Mouse (Mus musculus) thymus, postnatal 0 days (tissue): ENCODE data around the gene Slc36a3. TPM values are rescaled to one million over a fixed set of nuclear protein-coding genes. Genes with fewer than 3 reads are reported as not detected.
A peak's percentile ranks its signal among the peaks of the same experiment; 100 is the strongest.

Experiments
- DNase-seq: peaks from one replicate; pipeline ENCODE4 v3.0.0-alpha.2; 2015; ENCODE audit warnings: low spot score
- polyA plus RNA-seq: library from polyadenylated mRNA; unstranded; fragments of >200 nt; fragmentation: Nextera tagmentation; extraction: Ambion mirVana; gene quantifications from 2 replicates; pipeline ENCODE4 v1.2.1, GENCODE M21; 2015

The Slc36a3 gene
- 0.08 and 0.18 TPM in 2 replicates for polyA plus RNA-seq

GRCm38 (mm10) chr11:55151608-55152007, at the start of gene Slc36a3:
Slc36a3 (minus strand) TSS chr11:55151708.
- DNase-seq = no peak

GRCm38 (mm10) chr11:55197740-55198510, 46.4 kb upstream of the Slc36a3 start:
- peak; percentile 10 for DNase-seq

GRCm38 (mm10) chr11:55197086-55197485, 45.6 kb upstream of the Slc36a3 start:
- DNase-seq = no peak

GRCm38 (mm10) chr11:55190216-55190615, 38.7 kb upstream of the Slc36a3 start:
- no peak for DNase-seq

- DNase-seq = no peak
Measured at GRCm38 (mm10) chr11:55187777-55188176, 36.3 kb upstream of the Slc36a3 start.

- DNase-seq = no peak
Measured at GRCm38 (mm10) chr11:55187292-55187691, 35.8 kb upstream of the Slc36a3 start.

GRCm38 (mm10) chr11:55184733-55185291, 33.3 kb upstream of the Slc36a3 start, which contains the start of gene Slc36a2:
Slc36a2 (minus strand) TSS chr11:55185077.
- DNase-seq = no peak

- no peak for DNase-seq
Measured at GRCm38 (mm10) chr11:55184246-55184645, 32.7 kb upstream of the Slc36a3 start.

- DNase-seq = no peak
Measured at GRCm38 (mm10) chr11:55183124-55183523, 31.6 kb upstream of the Slc36a3 start.

GRCm38 (mm10) chr11:55179856-55180255, 28.3 kb upstream of the Slc36a3 start:
- DNase-seq = no peak

- no peak for DNase-seq
Measured at GRCm38 (mm10) chr11:55178830-55179229, 27.3 kb upstream of the Slc36a3 start.

GRCm38 (mm10) chr11:55170501-55170900, 19.0 kb upstream of the Slc36a3 start:
- DNase-seq = no peak

GRCm38 (mm10) chr11:55168914-55169313, 17.4 kb upstream of the Slc36a3 start:
- no peak for DNase-seq

- DNase-seq = no peak
Measured at GRCm38 (mm10) chr11:55168504-55168903, 17.0 kb upstream of the Slc36a3 start.

GRCm38 (mm10) chr11:55165748-55166147, 14.2 kb upstream of the Slc36a3 start:
- no peak for DNase-seq

- peak; percentile 59 for DNase-seq
Measured at GRCm38 (mm10) chr11:55164723-55165122, 13.2 kb upstream of the Slc36a3 start.

GRCm38 (mm10) chr11:55162670-55163069, 11.2 kb upstream of the Slc36a3 start:
- peak; percentile 69 for DNase-seq

GRCm38 (mm10) chr11:55158785-55159359, 7.4 kb upstream of the Slc36a3 start:
- peak; percentile 90 for DNase-seq

- peak; percentile 23 for DNase-seq
Measured at GRCm38 (mm10) chr11:55155070-55155421, 3.5 kb upstream of the Slc36a3 start.

- no peak for DNase-seq
Measured at GRCm38 (mm10) chr11:55154398-55155069, 3.0 kb upstream of the Slc36a3 start.

- DNase-seq = peak; percentile 27
Measured at GRCm38 (mm10) chr11:55148461-55148860, 3.0 kb downstream of the Slc36a3 start.

GRCm38 (mm10) chr11:55147423-55147822, 4.1 kb downstream of the Slc36a3 start:
- no peak for DNase-seq
